Mouse (Mus musculus) heart, embryonic 16.5 days (tissue): ENCODE data around the gene Cfap157. TPM values are rescaled to one million over a fixed set of nuclear protein-coding genes. Genes with fewer than 3 reads are reported as not detected.

ENCODE experiments used
- ATAC-seq: fragments of 200-750 bp; cut with Nextera tagmentation; replicated peaks from 2 replicates; pipeline ENCODE4 v1.8.0; 2017; ENCODE audit warnings: moderate number of reproducible peaks; ENCODE audit not compliant: insufficient read depth, low FRiP score; ENCODE audit errors: extremely low read depth
- H3K27ac ChIP-seq: fragments of 300-500 bp; sonication (generic); 2 replicates; pipeline ENCODE4 v1.5.1; 2014; ENCODE audit warnings: mild to moderate bottlenecking, low read length, control low read depth, moderate library complexity
- H3K27me3 ChIP-seq: fragments of 300-500 bp; sonication (generic); 2 replicates; pipeline ENCODE4 v1.6.1; 2014; ENCODE audit warnings: low read length, mixed read lengths; ENCODE audit not compliant: control insufficient read depth, insufficient read depth
- H3K36me3 ChIP-seq: fragments of 300-500 bp; sonication (generic); 2 replicates; pipeline ENCODE4 v1.6.1; 2014; ENCODE audit not compliant: control insufficient read depth, insufficient read depth
- H3K4me1 ChIP-seq: fragments of 300-500 bp; sonication (generic); 2 replicates; pipeline ENCODE4 v1.6.1; 2014; ENCODE audit warnings: low read length, mixed read lengths; ENCODE audit not compliant: control insufficient read depth, insufficient read depth
- H3K4me2 ChIP-seq: fragments of 300-500 bp; sonication (generic); 2 replicates; pipeline ENCODE4 v1.6.1; 2014; ENCODE audit warnings: low read depth, mild to moderate bottlenecking, control low read depth, low read length
- H3K4me3 ChIP-seq: fragments of 300-500 bp; sonication (generic); 2 replicates; pipeline ENCODE4 v1.5.1; 2014; ENCODE audit warnings: mild to moderate bottlenecking, control low read depth, low read length
- H3K9ac ChIP-seq: fragments of 300-500 bp; sonication (generic); 2 replicates; pipeline ENCODE4 v1.6.1; 2014; ENCODE audit warnings: low read length, control low read depth
- H3K9me3 ChIP-seq: fragments of 300-500 bp; sonication (generic); replicated peaks from 2 replicates; pipeline ENCODE4 v1.6.1; 2016; ENCODE audit warnings: low read length; ENCODE audit not compliant: control insufficient read depth
- WGBS: fragments of 180-500 bp; shearing (Covaris S2); extraction: QIAGEN DNeasy Blood & Tissue Kit; methylation state at CpG from one replicate; pipeline ENCODE4 v1.1.7; 2014; 5-methylcytosine and 5-hydroxymethylcytosine counted together
- polyA plus RNA-seq: library from polyadenylated mRNA; unstranded; fragments of >200 nt; fragmentation: Nextera tagmentation; extraction: Ambion mirVana; gene quantifications from 2 replicates; pipeline ENCODE4 v1.2.1, GENCODE M21; 2015

Cfap157 gene
- polyA plus RNA-seq, 1 experiment from 2014 or later, result 0.53 TPM

DNA sequence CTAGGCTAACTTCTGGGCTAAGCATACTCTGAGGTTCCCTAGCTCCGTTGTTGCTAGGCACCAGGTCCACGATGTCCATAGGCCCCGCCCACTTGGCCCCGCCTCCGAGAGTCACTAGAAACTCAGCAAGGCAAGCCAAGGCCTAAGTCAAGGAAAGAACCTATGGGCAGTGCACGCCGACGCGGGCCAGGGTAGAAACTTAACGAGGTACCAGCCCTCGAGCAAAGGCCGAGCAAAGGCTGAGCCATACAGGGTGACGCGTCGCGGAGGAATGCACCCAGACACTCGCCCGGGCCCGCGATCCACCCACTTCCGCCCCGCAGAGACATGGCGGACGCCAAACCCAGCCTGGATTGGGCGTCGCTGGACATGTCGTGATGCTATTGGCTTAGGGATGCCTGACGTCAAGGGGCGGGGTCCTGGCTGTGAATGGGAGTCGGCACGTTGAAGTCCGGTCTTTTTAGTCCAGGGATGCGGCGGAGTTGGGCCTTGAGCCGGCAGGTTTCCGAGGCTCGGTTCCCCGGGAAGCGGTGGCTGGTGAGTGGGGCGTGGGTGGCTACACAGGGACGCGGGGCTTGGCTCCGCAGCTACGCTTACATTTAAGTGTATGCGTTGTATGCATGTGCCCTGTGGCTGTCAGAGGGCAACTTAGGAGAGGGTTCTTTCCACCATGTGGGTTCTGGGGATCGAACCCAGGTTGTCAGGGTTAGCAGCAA lies 8.7 kb downstream of the Cfap157 start, which contains the start of the genes Ttc16 and Ptrh1:
Gene Ttc16, minus strand, starts transcription at position 275 of the 716 bp plus-strand sequence.
Gene Ptrh1, plus strand, starts transcription at position 428 of the 716 bp plus-strand sequence.
- H3K4me2 ChIP-seq, result peak within 1 kb of the TSS; percentile 76
- WGBS, result under 1% methylated on average over 46 of the region's 46 CpGs
- peak within 1 kb of the TSS; percentile 58 for H3K4me3 ChIP-seq
- peaks cover 8% of the 10 kb centered on the region for H3K4me1 ChIP-seq
- no peaks in the 10 kb centered on the region for H3K9me3 ChIP-seq
- peak; percentile 96 for ATAC-seq
- H3K9ac ChIP-seq, result peak within 1 kb of the TSS; percentile 49
- H3K27ac ChIP-seq, result peak within 1 kb of the TSS; percentile 38; the same call in 1 of the 2 replicates
- H3K36me3 ChIP-seq, result no peaks in the 10 kb centered on the region
- H3K27me3 ChIP-seq, result no peaks in the 10 kb centered on the region

DNA sequence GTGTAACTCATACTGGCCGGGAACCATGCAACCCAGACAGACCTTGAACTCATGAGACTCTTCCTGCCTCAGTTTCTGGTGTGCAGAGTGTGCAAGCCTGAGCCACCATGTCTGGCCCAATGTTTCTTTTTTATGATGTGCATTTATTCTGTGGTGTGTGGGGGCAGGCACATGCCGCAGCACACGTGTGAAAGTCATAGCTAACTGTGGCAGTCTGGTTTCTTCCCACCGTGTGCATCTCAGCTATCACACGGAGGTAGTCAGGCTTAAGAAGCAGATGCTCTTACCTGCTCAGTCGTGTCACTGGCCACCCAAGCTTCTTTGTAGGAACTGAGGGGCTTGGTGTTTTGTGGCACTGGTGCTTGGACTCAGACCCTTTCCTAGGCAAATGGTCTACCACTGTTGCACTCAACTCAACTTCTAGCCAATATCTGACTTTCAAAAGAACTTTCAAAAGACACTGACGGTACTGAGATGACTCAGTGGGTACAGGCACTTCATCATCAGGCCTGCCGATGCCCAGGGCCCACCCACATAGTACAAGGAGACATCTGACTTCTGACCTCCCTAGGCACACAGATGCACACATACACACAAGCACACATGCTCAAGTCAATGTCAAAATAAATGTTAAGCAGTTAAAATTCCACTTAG lies 11.5 kb downstream of the Cfap157 start:
- ATAC-seq, result no peak
- Histone ChIP-seq H3K27me3 (no peaks in the 10 kb centered on the region), H3K9ac (no peak overlapping the region), H3K4me3 (no peak overlapping the region), H3K36me3 (no peaks in the 10 kb centered on the region), H3K4me2 (no peak overlapping the region), H3K4me1 (peaks cover 8% of the 10 kb centered on the region), H3K9me3 (no peaks in the 10 kb centered on the region), H3K27ac (no peak overlapping the region)
- WGBS, result 77% methylated on average over 8 of the region's 8 CpGs

DNA sequence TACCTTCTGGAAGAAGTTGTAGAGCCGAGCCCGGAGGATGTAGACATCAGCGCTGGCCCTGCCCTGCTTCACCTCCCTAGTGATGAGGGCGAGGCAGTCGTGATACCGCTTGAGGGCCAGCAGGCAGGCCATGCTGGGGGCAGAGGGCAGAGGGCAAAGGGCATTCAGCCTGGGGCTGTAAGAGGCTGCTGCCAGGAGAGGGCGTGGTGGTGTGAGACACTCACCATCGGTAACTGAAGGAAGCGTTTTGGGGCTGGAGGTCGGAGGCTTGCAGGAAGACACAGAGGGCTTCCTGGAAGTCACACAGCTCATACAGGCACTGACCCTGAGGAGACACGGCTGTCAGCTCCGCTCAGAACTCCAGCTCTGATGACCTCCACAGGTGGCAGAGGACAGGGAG lies 12.3 kb downstream of the Cfap157 start:
- 26% methylated on average over 12 of the region's 12 CpGs for WGBS
- H3K4me3 ChIP-seq, result no peak overlapping the region
- no peaks in the 10 kb centered on the region for H3K36me3 ChIP-seq
- H3K4me2 ChIP-seq, result no peak overlapping the region
- no peak for ATAC-seq
- H3K4me1 ChIP-seq, result peaks cover 8% of the 10 kb centered on the region
- no peak overlapping the region for H3K9ac ChIP-seq
- H3K9me3 ChIP-seq, result no peaks in the 10 kb centered on the region
- no peaks in the 10 kb centered on the region for H3K27me3 ChIP-seq
- H3K27ac ChIP-seq, result no peak overlapping the region

DNA sequence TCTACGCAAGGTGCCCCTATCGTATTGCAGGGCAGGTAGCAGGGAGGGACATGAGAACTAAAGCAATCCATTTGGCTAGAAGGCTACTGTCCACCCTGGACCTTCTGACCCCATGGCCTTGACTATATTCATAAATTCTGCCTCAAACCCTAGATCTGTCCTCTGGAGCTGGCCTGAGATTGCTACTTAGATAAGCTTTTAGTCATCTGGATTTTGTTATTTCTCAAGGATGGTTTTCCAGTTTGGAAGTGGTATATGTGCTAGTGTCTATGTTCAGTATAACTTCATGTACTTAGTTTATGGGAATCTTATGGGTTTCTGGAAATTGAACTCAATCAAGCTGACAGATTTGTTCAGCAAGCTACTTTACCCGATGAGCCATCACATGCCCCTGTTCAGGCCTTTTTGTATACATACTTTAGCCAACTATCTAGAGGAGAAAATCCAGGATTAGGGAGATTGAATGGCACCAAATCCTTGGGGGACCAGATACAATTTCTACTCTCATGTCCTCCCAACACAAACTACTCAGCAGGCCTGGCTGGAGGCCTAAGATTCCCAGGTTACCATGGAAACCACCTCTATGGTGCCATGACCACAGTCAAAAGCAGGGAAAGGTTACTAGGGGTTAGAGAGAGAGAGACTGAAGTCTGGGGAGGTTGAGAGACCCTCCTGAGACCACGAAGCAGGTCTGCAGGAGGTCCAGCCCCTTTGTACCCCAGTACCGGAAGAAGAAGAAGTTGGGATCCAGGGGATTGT lies 14.7 kb downstream of the Cfap157 start:
- no peaks in the 10 kb centered on the region for H3K4me1 ChIP-seq
- no peak for ATAC-seq

DNA sequence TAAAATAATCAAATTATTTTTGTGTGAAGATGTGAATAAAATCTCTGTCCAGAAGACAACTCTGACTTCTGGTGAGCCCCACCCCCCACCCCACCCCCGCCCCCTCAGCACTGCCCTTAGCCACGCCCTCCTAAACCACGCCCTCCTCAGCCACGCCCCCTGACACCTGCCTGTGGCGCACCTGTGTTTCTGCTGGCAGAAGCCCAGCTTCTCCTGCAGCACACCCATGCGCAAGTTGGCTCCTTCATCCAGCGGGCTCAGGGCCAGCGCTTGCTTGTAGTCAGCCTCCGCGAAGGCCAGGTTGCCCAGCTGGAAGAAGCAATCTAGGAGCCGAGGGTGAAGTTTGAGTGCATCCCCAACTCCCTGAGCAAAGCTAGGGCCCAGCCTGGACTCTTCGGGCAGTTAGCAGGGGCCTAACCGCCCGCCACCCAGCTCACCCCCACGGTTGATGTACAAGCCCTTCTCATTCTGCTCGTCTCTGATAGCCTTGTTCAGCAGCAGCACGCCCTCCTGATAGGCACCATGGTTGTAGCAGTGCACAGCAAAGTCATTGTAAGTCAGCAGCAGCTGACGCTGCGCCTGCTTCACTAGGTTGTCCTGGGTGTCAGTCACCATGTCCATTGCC lies 15.5 kb downstream of the Cfap157 start:
- Histone ChIP-seq H3K36me3 (no peaks in the 10 kb centered on the region), H3K27ac (no peak overlapping the region), H3K4me2 (no peak overlapping the region), H3K9ac (no peak overlapping the region), H3K27me3 (no peaks in the 10 kb centered on the region), H3K4me1 (no peaks in the 10 kb centered on the region), H3K4me3 (no peak overlapping the region), H3K9me3 (no peaks in the 10 kb centered on the region)
- no peak for ATAC-seq
- 50% methylated on average over 19 of the region's 19 CpGs for WGBS

More for the DNA sequence above, 14.7 kb downstream of the Cfap157 start:
- H3K4me2 ChIP-seq, result no peak overlapping the region
- no peak overlapping the region for H3K9ac ChIP-seq
- no peaks in the 10 kb centered on the region for H3K36me3 ChIP-seq
- H3K4me3 ChIP-seq, result no peak overlapping the region
- WGBS, result 84% methylated on average over 5 of the region's 5 CpGs
- no peak overlapping the region for H3K27ac ChIP-seq
- H3K9me3 ChIP-seq, result no peaks in the 10 kb centered on the region
- H3K27me3 ChIP-seq, result no peaks in the 10 kb centered on the region

DNA sequence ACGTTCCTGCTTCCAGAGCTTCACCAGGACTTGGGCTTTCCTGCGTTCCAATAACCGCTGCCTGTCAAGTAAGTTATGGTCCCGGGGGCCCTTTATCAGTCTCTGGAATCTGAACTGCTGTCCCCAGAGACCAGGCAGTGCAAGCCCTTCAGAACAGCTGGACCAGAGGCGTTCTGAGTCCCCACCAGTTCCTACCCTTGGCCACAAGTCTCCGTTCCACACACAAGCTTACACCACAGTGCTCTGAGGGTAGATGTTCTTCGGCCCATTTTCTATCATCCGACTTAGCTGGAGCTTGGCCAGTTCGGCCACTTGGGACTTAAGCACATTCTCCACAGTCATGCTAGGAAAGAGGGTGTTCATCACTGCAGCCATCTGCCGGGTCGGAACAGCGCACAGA lies 17.0 kb downstream of the Cfap157 start:
- H3K4me3 ChIP-seq, result no peak overlapping the region
- 70% methylated on average over 12 of the region's 12 CpGs for WGBS
- H3K27ac ChIP-seq, result no peak overlapping the region

DNA sequence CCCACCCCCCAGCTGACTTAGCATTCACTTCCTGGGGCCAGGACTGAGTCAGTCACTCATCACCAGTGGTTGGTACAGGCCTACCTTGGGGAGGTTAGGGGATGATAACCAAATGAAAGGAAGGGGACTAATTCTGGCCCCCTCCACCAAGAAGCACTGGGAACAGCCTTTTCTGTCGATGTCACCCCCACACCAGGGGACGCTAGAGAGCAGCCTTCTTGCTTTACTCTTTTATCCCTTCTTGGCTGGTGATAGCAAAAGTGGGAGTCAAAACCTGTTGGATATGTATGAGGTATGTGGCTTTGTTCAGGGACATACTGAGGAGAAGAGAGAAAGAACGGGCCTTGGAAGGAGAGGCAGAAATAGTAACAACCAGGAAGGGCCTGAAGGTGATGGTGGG lies 20.9 kb downstream of the Cfap157 start:
- 64% methylated on average over 3 of the region's 3 CpGs for WGBS
- Histone ChIP-seq H3K27me3 (no peaks in the 10 kb centered on the region), H3K4me1 (no peaks in the 10 kb centered on the region), H3K4me2 (no peak overlapping the region), H3K4me3 (no peak overlapping the region), H3K9ac (no peak overlapping the region), H3K36me3 (0 out of 2 replicates have a peak, but pooled peaks cover 3% of the 10 kb centered on the region), H3K27ac (no peak overlapping the region), H3K9me3 (no peaks in the 10 kb centered on the region)
- no peak for ATAC-seq

More for the DNA sequence above, 17.0 kb downstream of the Cfap157 start:
- no peaks in the 10 kb centered on the region for H3K9me3 ChIP-seq
- H3K36me3 ChIP-seq, result no peaks in the 10 kb centered on the region
- H3K27me3 ChIP-seq, result no peaks in the 10 kb centered on the region
- no peaks in the 10 kb centered on the region for H3K4me1 ChIP-seq
- no peak overlapping the region for H3K9ac ChIP-seq
- ATAC-seq, result no peak
- no peak overlapping the region for H3K4me2 ChIP-seq

DNA sequence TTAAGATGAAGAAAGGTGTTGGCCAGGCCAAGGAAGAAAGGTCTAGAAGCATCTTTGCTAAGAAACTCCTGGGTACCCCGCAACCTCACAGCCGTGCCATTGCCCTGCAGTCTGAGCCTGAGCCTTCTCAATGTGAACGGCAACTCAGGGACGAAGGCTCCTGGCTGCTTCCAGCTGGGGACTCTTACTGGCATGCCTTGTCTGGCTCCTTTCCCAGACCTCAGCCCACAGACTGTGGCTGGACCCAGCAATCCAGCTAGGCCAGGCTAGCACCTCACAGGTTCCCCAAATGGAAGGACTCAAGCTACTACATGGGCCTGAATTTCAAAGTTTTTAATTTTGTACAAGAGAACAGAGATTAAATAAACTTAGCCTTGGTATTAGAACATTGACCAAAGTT lies 22.4 kb downstream of the Cfap157 start:
- H3K27me3 ChIP-seq, result no peaks in the 10 kb centered on the region
- no peak overlapping the region for H3K4me3 ChIP-seq
- ATAC-seq, result no peak
- H3K9me3 ChIP-seq, result no peaks in the 10 kb centered on the region
- peaks cover 3% of the 10 kb centered on the region; the same call in 1 of the 2 replicates for H3K4me1 ChIP-seq
- WGBS, result 65% methylated on average over 4 of the region's 4 CpGs
- H3K9ac ChIP-seq, result no peak overlapping the region
- 0 out of 2 replicates have a peak, but pooled peaks cover 3% of the 10 kb centered on the region for H3K36me3 ChIP-seq
- no peak overlapping the region for H3K27ac ChIP-seq
- no peak overlapping the region for H3K4me2 ChIP-seq
